Mouse (Mus musculus): ENCODE data around the gene Gtf3c2. TPM values are rescaled to one million over a fixed set of nuclear protein-coding genes. Genes with fewer than 3 reads are reported as not detected.

Gtf3c2 gene
- polyA plus RNA-seq, 1 experiment = 113 TPM

GRCm38 (mm10) chr5:31202933-31203332 lies 23.0 kb upstream of the Gtf3c2 start:
- 96% methylated on average over 7 of the region's 7 CpGs for WGBS
- H3K27me3 ChIP-seq (ENCODE audit: control insufficient read depth, insufficient read depth, low read length) = no peaks in the 10 kb centered on the region
- DNase-seq = no peak
- TF ChIP-seq POLR2A (IDR thresholded peaks at IDR 0.05; ENCODE audit: control insufficient read depth, extremely low read depth, insufficient read depth, low read length, poor library complexity) (no peak), CTCF (IDR thresholded peaks at IDR 0.05; ENCODE audit: borderline replicate concordance, control insufficient read depth, extremely low read depth, insufficient read depth, low read length, poor library complexity) (no peak)
- H3K27ac ChIP-seq (ENCODE audit: control insufficient read depth, insufficient read depth, low read length) = no peak overlapping the region
- peaks cover 13% of the 10 kb centered on the region for H3K4me1 ChIP-seq (replicated peaks; ENCODE audit: control insufficient read depth, insufficient read depth, low read length)
- peaks cover 64% of the 10 kb centered on the region for H3K36me3 ChIP-seq (ENCODE audit: control insufficient read depth, insufficient read depth, low read length)
- no peak overlapping the region for H3K4me3 ChIP-seq (ENCODE audit: control insufficient read depth, insufficient read depth, low read length)

- TF ChIP-seq POLR2A (IDR thresholded peaks at IDR 0.05; ENCODE audit: control insufficient read depth, extremely low read depth, insufficient read depth, low read length, poor library complexity) (peak; percentile 88), CTCF (IDR thresholded peaks at IDR 0.05; ENCODE audit: borderline replicate concordance, control insufficient read depth, extremely low read depth, insufficient read depth, low read length, poor library complexity) (peak; percentile 55; the same call in 1 of the 2 replicates)
- Histone ChIP-seq H3K27me3 (ENCODE audit: control insufficient read depth, insufficient read depth, low read length) (no peaks in the 10 kb centered on the region), H3K4me3 (ENCODE audit: control insufficient read depth, insufficient read depth, low read length) (peak within 1 kb of the TSS; percentile 63), H3K27ac (ENCODE audit: control insufficient read depth, insufficient read depth, low read length) (peak within 1 kb of the TSS; percentile 26; the same call in 1 of the 2 replicates), H3K36me3 (ENCODE audit: control insufficient read depth, insufficient read depth, low read length) (peaks cover 64% of the 10 kb centered on the region), H3K4me1 (replicated peaks; ENCODE audit: control insufficient read depth, insufficient read depth, low read length) (peaks cover 13% of the 10 kb centered on the region)
- peak; percentile 93 for DNase-seq
- under 1% methylated on average over 53 of the region's 53 CpGs for WGBS
Observed at GRCm38 (mm10) chr5:31201742-31202590, 22.0 kb upstream of the Gtf3c2 start, which contains the start of gene Zfp513. Gene Zfp513 (minus strand): TSS chr5:31202303.

- no peak for DNase-seq
- peak overlapping the region; percentile 1; the same call in 1 of the 2 replicates for H3K27ac ChIP-seq (ENCODE audit: control insufficient read depth, insufficient read depth, low read length)
- 6% methylated on average over 13 of the region's 13 CpGs for whole genome bisulfite sequencing
- H3K4me3 ChIP-seq (ENCODE audit: control insufficient read depth, insufficient read depth, low read length) = peak overlapping the region; percentile 63
- no peak for TF ChIP-seq CTCF (IDR thresholded peaks at IDR 0.05; ENCODE audit: borderline replicate concordance, control insufficient read depth, extremely low read depth, insufficient read depth, low read length, poor library complexity)
- H3K36me3 ChIP-seq (ENCODE audit: control insufficient read depth, insufficient read depth, low read length) = peaks cover 68% of the 10 kb centered on the region
- no peaks in the 10 kb centered on the region for H3K27me3 ChIP-seq (ENCODE audit: control insufficient read depth, insufficient read depth, low read length)
- H3K4me1 ChIP-seq (replicated peaks; ENCODE audit: control insufficient read depth, insufficient read depth, low read length) = peaks cover 13% of the 10 kb centered on the region
Observed at GRCm38 (mm10) chr5:31201042-31201741, 21.2 kb upstream of the Gtf3c2 start.

GRCm38 (mm10) chr5:31200327-31200768 lies 20.4 kb upstream of the Gtf3c2 start:
- TF ChIP-seq CTCF (IDR thresholded peaks at IDR 0.05; ENCODE audit: borderline replicate concordance, control insufficient read depth, extremely low read depth, insufficient read depth, low read length, poor library complexity) (no peak), POLR2A (IDR thresholded peaks at IDR 0.05; ENCODE audit: control insufficient read depth, extremely low read depth, insufficient read depth, low read length, poor library complexity) (no peak)
- 93% methylated on average over 27 of the region's 27 CpGs for WGBS
- Histone ChIP-seq H3K4me1 (replicated peaks; ENCODE audit: control insufficient read depth, insufficient read depth, low read length) (peaks cover 13% of the 10 kb centered on the region), H3K36me3 (ENCODE audit: control insufficient read depth, insufficient read depth, low read length) (peaks cover 67% of the 10 kb centered on the region), H3K27ac (ENCODE audit: control insufficient read depth, insufficient read depth, low read length) (no peak overlapping the region), H3K27me3 (ENCODE audit: control insufficient read depth, insufficient read depth, low read length) (no peaks in the 10 kb centered on the region), H3K4me3 (ENCODE audit: control insufficient read depth, insufficient read depth, low read length) (no peak overlapping the region)
- no peak for DNase-seq

GRCm38 (mm10) chr5:31199893-31200292 lies 19.9 kb upstream of the Gtf3c2 start:
- Histone ChIP-seq H3K4me3 (ENCODE audit: control insufficient read depth, insufficient read depth, low read length) (no peak overlapping the region), H3K27ac (ENCODE audit: control insufficient read depth, insufficient read depth, low read length) (no peak overlapping the region), H3K36me3 (ENCODE audit: control insufficient read depth, insufficient read depth, low read length) (peaks cover 63% of the 10 kb centered on the region), H3K27me3 (ENCODE audit: control insufficient read depth, insufficient read depth, low read length) (no peaks in the 10 kb centered on the region), H3K4me1 (replicated peaks; ENCODE audit: control insufficient read depth, insufficient read depth, low read length) (peaks cover 13% of the 10 kb centered on the region)
- TF ChIP-seq POLR2A (IDR thresholded peaks at IDR 0.05; ENCODE audit: control insufficient read depth, extremely low read depth, insufficient read depth, low read length, poor library complexity) = no peak
- no peak for TF ChIP-seq CTCF (IDR thresholded peaks at IDR 0.05; ENCODE audit: borderline replicate concordance, control insufficient read depth, extremely low read depth, insufficient read depth, low read length, poor library complexity)
- DNase-seq = no peak
- WGBS = 90% methylated on average over 9 of the region's 9 CpGs

- TF ChIP-seq POLR2A (IDR thresholded peaks at IDR 0.05; ENCODE audit: control insufficient read depth, extremely low read depth, insufficient read depth, low read length, poor library complexity) (no peak), CTCF (IDR thresholded peaks at IDR 0.05; ENCODE audit: borderline replicate concordance, control insufficient read depth, extremely low read depth, insufficient read depth, low read length, poor library complexity) (no peak)
- H3K4me1 ChIP-seq (replicated peaks; ENCODE audit: control insufficient read depth, insufficient read depth, low read length) = peaks cover 13% of the 10 kb centered on the region
- no peak for DNase-seq
- no peak overlapping the region for H3K27ac ChIP-seq (ENCODE audit: control insufficient read depth, insufficient read depth, low read length)
- no peak overlapping the region for H3K4me3 ChIP-seq (ENCODE audit: control insufficient read depth, insufficient read depth, low read length)
- 98% methylated on average over 19 of the region's 19 CpGs for WGBS
- peaks cover 62% of the 10 kb centered on the region for H3K36me3 ChIP-seq (ENCODE audit: control insufficient read depth, insufficient read depth, low read length)
- no peaks in the 10 kb centered on the region for H3K27me3 ChIP-seq (ENCODE audit: control insufficient read depth, insufficient read depth, low read length)
Observed at GRCm38 (mm10) chr5:31199321-31199892, 19.5 kb upstream of the Gtf3c2 start.

Measured in thymus, adult 2 months (tissue).